Mouse (Mus musculus): ENCODE measurements around the gene Ccnjl. TPM values are rescaled to one million over a fixed set of nuclear protein-coding genes. Genes with fewer than 3 reads are reported as not detected.

The Ccnjl gene
- polyA plus RNA-seq, 1 experiment, result 7.9 TPM

DNA sequence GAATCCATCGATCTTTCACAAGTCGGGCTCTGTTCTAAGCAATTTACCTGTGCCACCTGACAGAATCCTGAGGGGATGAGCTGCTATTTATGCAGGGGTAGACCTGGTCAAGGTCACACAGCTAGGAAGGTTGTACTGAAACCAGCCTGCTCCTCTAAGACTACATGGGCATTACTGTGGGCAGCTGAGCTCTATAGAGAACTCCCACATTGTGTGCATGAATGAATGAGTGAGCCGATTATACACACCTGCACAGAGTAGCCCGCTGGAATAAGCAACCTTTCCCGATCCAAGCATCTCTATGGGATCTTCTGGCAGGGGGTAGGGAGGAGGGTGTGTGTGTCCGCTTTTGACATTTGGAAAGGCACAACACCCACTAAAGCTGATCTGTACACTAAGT lies 104.6 kb downstream of the Ccnjl start:
- no peak overlapping the region for H3K27ac ChIP-seq (ENCODE audit: insufficient read depth, low read depth, low read length)
- TF ChIP-seq CTCF (IDR thresholded peaks at IDR 0.05; ENCODE audit: extremely low read depth, insufficient read length, insufficient replicate concordance, low read depth, low read length) (no peak), POLR2A (IDR thresholded peaks at IDR 0.05; ENCODE audit: low read depth, low read length) (no peak)
- peaks cover 14% of the 10 kb centered on the region for H3K4me1 ChIP-seq (ENCODE audit: control insufficient read depth, insufficient read depth, insufficient read length, low read length)
- no peak overlapping the region for H3K4me3 ChIP-seq (ENCODE audit: low read depth, low read length)
- H3K36me3 ChIP-seq (ENCODE audit: control insufficient read depth, insufficient read depth, low read length), result no peaks in the 10 kb centered on the region
- 73% methylated on average over 6 of the region's 6 CpGs for WGBS
- H3K27me3 ChIP-seq (ENCODE audit: control insufficient read depth, insufficient read depth, low read length), result no peaks in the 10 kb centered on the region

DNA sequence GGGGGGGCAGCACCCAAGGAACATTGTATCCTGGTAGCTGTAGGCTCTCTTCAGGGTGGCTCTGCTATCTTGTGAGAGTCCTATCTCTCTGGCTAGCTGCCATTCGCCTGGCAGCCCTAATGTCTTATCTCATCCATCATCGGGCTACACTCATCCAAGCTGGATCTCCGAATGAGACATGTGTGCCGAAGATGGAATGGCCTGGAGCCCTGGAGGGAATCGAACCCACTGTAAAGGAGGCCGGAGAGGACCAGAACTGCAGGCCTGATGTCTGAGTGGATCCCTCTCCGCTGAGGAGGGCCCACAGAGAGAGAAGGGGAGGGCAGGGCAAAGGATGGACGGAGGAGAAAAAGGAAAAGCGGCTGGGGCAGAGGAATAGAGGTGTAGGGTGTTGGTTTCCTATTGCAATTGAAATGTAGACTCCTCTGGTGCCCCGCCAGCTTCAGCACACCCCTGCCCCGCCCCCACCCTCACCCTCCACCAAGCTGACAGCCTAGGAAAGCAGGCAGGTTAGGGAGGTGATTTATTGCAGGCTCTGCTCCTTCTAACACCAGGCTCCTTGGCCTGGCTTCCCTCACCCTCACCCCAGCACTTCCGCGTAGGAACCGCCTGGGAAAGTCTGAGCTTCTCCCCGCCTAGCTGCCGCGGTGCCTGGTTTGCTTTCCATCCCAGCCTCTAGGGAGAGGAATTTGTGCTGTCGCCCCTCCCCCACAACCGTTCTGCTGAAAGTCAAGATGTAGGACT lies 105.2 kb downstream of the Ccnjl start:
- H3K27ac ChIP-seq (ENCODE audit: insufficient read depth, low read depth, low read length), result no peak overlapping the region
- H3K4me3 ChIP-seq (ENCODE audit: low read depth, low read length), result peak overlapping the region; percentile 10; the same call in 1 of the 2 replicates
- peaks cover 14% of the 10 kb centered on the region for H3K4me1 ChIP-seq (ENCODE audit: control insufficient read depth, insufficient read depth, insufficient read length, low read length)
- no peaks in the 10 kb centered on the region for H3K27me3 ChIP-seq (ENCODE audit: control insufficient read depth, insufficient read depth, low read length)
- 7% methylated on average over 19 of the region's 19 CpGs for WGBS
- TF ChIP-seq CTCF (IDR thresholded peaks at IDR 0.05; ENCODE audit: extremely low read depth, insufficient read length, insufficient replicate concordance, low read depth, low read length) (no peak), POLR2A (IDR thresholded peaks at IDR 0.05; ENCODE audit: low read depth, low read length) (no peak)
- no peaks in the 10 kb centered on the region for H3K36me3 ChIP-seq (ENCODE audit: control insufficient read depth, insufficient read depth, low read length)

Other genes starting within 250 kb of the Ccnjl start
- gene Pttg1, start 102.5 kb upstream of the Ccnjl start, polyA plus RNA-seq (2012; rRNA removed), result 6.7 and 7.5 TPM in 2 replicates
- 0.71 and 2.3 TPM in 2 replicates for gene Slu7, start 95.0 kb upstream of the Ccnjl start, polyA plus RNA-seq (2012; rRNA removed)
- 2.9 and 5.9 TPM in 2 replicates for gene C1qtnf2, start 54.5 kb upstream of the Ccnjl start, polyA plus RNA-seq (2012; rRNA removed)
- gene 4933415A04Rik, start 58.3 kb downstream of the Ccnjl start, polyA plus RNA-seq (2012; rRNA removed), result 0.27 and 1.0 TPM in 2 replicates
- 6.0 TPM in 1 of 2 replicates, not detected in the other for gene Fabp6, start 72.8 kb downstream of the Ccnjl start, polyA plus RNA-seq (2012; rRNA removed)
- 4.2 and 10.1 TPM in 2 replicates for gene Pwwp2a, start 153.2 kb downstream of the Ccnjl start, polyA plus RNA-seq (2012; rRNA removed)
- gene Ttc1, start 219.2 kb downstream of the Ccnjl start, polyA plus RNA-seq (2012; rRNA removed), result 4.9 and 8.8 TPM in 2 replicates